Mouse (Mus musculus): Measurements from ENCODE around the gene Kxd1.
A peak's percentile ranks its signal among the peaks of the same experiment; 100 is the strongest.

Kxd1 gene

GRCm38 (mm10) chr8:70527512-70528181 lies at the start of gene Kxd1, which contains the start of gene Fkbp8:
TSS of gene Kxd1 (minus strand) at chr8:70527956.
TSS of gene Fkbp8 (plus strand) at chr8:70527724.
- peak; percentile 98 for DNase-seq

DNA sequence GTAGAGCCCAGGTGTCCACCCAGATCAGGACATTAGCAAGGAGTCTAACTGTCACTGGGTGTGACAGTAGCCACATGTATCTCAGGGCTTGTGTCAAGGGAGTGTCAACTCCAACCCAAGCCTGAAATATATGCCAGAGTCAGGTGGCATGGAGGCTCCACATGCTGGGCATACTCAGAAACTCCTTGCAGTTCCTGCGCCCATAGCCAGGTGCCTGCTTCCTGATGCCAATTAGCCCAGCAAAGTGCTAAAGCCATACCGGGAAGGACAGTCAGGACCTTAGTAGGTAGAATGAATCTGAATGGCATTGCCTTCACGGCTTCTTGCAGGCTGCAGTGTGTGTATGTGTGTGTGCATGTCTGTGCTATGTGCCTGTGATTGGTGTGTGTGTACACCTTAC lies 49.5 kb upstream of the Kxd1 start:
- no peak for DNase-seq

DNA sequence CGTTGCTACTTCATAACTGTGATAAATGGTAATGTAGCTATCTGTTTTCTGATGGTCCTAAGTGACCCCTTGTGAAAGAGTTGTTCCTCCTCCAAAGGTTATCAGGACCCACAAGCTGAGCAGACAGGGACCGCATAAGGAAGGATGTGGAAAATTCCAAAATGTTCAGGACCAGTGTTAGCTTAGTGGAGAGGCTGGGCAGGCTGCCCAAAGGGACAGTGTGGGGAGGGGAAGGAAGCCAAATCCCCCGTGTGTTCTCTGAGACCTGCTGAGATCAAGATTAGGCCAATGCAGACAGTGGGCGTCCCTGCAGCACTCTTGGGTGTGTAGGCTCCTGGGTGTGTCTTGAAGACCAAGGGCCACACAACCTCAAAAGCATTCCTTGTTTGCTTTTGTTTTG lies 47.2 kb upstream of the Kxd1 start:
- DNase-seq = no peak

DNA sequence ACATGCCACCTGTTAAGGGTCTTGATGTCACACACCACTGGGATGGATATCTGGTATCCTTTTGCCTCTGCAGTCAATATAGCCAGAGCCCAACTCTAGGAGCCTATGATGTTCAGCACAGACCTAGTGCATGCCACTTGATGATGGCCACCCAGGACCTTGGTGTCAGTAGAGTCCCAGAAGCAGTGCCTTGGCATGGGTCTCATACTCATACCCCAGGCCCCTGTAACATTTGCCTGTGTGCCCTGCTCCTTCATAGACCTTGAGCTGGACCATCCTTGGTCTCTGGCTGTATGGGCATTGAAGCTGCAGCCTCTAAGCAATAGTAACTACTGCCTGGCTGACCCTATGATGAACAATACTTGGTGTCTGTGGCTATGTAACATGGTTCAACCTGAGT lies 46.5 kb upstream of the Kxd1 start:
- no peak for DNase-seq

- no peak for DNase-seq
Observed at GRCm38 (mm10) chr8:70570990-70571389, 43.2 kb upstream of the Kxd1 start.

DNA sequence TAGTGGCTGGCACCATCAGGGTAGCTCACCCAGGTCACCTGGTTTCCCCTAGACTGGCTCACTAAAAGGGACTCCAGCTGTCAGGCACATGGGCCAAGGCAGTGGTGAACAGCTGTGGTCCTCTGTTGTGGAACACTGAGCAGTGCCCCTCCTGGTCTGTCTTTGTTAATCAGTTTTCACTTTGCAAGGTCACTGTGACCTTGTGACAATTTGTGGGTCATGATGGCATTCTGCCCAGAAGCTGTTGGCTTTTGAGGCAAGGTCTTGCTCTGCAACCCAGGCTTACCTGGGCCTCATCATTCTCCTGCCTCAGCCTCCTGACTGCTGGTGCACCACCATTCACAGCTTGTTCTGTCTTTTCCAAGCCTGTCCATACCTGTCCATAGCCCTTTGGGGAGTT lies 42.6 kb upstream of the Kxd1 start:
- DNase-seq = no peak

DNA sequence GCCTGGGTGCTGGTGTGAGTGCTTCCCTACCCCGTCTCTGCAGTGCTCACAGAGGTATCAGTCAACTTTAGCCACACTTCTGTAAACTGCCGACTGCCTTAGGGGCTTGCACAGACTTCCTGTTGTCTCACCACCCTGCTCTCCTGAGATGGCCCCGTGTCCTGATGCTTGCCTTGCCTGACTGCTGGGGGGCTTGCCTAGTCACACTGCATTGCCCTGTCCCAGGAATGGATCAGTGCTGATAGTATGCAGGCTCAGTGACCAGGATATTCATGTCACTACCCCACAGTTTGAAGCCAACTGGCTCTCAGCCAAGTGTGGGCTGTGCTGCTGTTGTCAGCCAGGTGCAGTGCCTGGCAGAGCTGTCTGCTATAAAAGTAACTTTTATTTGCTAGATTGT lies 37.8 kb upstream of the Kxd1 start:
- DNase-seq = no peak

DNA sequence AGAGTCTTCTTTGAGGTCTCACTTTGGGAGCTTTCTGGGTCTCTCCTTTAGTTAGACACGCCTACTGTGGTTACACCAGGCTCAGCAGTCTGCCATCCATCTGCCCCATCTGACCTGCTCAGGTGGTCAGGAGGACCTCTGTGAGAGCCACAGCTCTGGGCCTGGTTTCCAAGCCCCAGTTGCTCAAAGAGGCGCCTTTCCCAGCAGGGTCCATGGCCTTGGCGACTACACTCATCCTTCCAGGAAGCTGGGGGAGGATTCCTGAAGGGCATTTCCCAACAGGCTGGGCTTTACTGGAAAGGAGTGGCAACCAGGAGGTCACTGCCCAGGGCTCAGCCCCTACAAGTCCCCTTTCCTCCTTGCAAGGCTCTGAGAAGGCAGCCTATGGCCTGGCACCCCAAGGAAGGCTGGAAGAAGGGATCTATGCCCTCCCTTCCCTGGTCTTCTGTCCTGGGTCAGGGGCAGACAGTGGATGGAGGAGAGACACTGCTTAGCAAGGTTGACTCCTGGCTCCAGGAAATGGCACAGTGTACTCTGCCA lies 37.0 kb upstream of the Kxd1 start:
- DNase-seq = no peak

DNA sequence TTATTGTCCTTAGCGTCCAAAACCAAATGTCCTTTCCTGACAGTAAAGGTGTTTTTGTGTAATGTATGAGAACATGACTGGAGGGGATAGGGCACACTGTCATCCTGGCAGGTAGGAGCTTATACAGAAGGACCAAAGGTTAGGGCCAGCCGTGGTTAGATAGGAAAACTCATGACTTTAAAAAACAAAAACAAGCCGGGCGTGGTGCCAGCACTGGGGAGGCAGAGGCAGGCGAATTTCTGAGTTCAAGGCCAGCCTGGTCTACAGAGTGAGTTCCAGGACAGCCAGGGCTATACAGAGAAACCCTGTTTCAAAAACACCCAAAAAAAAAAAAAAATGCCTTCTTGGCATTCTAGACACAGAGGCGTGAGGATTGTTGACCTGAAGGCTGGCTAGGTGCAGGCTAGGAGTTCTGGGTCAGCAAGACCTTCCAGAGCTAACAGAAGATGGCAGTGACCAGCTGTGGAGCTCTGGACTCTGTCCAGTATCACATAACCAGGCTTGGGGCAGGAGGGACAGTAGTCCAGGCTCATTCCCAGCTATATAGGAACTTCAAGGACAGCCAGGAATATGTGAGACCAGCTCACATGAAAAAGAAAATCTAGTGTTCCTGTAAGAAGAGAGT lies 36.1 kb upstream of the Kxd1 start:
- DNase-seq = no peak

DNA sequence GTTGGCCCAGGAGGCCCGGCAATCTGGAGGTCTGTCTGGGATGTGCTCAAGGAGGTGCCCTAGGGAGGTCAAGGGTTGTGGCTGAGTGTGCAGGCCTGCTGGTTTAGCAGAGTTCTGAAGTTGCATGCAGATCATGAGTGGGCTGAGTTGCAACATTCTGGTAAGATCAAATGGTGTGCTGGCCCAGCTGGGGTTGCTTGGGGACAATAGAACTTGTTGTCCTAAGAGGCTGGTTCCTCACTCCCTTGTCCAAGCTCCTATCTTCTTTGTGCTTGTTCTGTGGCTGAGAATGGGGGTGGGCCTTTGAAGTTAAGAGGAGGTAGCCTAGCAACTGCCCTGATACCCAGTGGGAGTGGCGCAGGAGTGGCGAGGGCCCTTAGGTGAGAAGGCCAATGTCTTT lies 35.0 kb upstream of the Kxd1 start:
- DNase-seq = no peak

- peak; percentile 43 for DNase-seq
Observed at GRCm38 (mm10) chr8:70561809-70562535, 34.2 kb upstream of the Kxd1 start.

- no peak for DNase-seq
Observed at GRCm38 (mm10) chr8:70561357-70561756, 33.6 kb upstream of the Kxd1 start.

GRCm38 (mm10) chr8:70560564-70560963 lies 32.8 kb upstream of the Kxd1 start:
- DNase-seq = no peak

- peak; percentile 45 for DNase-seq
Observed at GRCm38 (mm10) chr8:70560096-70560495, 32.3 kb upstream of the Kxd1 start.

DNA sequence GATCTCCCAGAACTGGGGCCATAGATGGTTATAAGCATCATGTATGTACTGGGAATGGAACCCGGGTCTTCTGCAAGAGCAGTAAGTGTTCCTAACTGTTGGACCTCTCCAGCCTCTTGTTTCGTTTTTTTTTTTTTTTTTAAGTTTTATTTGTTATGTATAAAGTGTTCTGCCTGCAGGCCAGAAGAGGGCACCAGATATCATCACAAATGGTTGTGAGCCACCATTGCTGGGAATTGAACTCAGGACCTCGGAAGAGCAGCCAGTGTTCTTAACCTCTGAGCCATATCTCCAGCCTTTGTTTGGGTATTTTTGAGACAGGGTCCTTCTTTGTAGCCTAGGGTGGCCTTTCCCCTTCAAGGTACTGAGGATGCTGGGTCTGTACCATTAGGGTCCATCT lies 31.2 kb upstream of the Kxd1 start:
- DNase-seq = no peak

GRCm38 (mm10) chr8:70558334-70558733 lies 30.6 kb upstream of the Kxd1 start:
- DNase-seq = no peak

DNA sequence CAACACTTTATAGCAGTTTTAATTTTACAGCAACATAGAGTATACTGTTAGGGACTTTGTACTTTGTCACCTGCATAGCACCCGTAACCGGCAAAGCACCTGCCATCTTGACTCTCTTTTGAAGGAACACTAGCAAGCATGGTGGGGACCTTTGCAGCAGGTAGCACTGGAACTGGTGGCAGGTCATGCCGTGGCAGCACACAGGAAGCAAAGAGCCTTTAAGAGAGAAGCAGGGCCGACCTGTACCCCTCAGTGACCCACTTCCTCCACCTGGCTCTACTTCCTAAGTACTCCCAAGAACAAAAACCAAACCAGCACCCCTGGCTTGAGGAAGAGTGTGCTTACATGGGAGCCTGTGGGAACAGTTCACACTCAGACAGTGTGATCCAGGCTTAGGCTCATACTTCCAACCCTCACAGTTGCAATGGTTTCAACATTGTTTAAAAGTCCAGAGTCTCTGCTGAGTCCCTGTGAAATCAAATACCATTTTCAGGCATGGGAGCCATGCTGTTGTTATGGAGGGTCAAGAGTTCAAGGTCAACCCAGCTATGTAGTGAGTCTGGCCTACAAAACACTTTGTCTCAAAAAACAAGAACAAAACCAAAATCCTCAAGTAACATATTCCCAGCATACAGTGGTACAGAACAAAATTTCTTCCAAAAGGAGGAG lies 27.5 kb upstream of the Kxd1 start:
- DNase-seq = no peak

DNA sequence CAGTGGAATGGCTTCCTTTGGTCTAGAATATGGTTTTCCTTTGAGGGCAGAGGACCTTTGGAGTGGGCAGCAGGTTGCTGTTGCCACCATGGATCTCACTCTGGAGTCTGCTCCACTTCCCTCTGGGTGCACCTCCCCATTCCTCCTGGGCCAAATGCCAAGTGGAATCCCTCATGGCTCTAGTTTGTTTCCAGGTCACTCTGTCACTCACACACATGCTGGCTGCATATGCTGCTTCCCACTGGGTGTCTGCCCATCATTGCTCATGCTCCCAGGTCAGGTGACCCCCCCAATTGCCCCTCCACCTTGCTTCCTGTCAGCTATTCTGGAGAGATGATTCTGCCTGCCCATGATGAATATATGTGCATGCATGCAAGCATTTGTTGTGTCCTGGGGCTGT lies 26.0 kb upstream of the Kxd1 start:
- DNase-seq = no peak

DNA sequence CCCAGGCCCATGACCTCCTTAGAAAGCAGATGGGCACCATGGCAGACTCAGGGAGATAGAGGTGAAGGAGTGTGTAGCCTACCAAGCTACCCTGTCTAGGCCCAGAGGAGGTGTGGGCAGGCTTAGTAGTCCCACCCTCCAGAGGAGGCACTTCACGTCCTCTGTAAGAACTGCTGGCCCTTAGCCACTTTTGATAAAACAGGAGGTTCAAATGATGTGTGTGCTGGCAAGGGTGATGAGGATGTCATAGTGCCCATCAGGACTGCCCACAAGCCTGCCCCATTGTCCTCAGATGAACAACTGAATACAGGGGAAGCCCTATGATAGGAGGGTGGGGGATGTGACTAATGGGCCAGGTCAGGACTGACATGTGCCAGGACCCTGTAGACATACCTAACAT lies 25.1 kb upstream of the Kxd1 start:
- DNase-seq = no peak

- no peak for DNase-seq
Observed at GRCm38 (mm10) chr8:70551558-70552161, 23.9 kb upstream of the Kxd1 start.

GRCm38 (mm10) chr8:70549412-70550184 lies 21.8 kb upstream of the Kxd1 start:
- DNase-seq = no peak

- no peak for DNase-seq
Observed at GRCm38 (mm10) chr8:70547762-70548161, 20.0 kb upstream of the Kxd1 start.

All from right cerebral cortex, adult 18-20 months (tissue).